Mouse (Mus musculus) lung, postnatal 0 days (tissue): ENCODE measurements around the gene Bglap.

Experiments used
- CTCF ChIP-seq: IDR thresholded peaks from 2 replicates; pipeline ENCODE4 v1.5.1; 2016; ENCODE audit warnings: antibody characterized with exemption, mild to moderate bottlenecking
- EP300 ChIP-seq: IDR thresholded peaks from 2 replicates; pipeline ENCODE4 v1.6.1; 2016; ENCODE audit warnings: antibody characterized with exemption, mild to moderate bottlenecking, control low read depth

GRCm38 (mm10) chr3:88334902-88335435 is 49.3 kb downstream of the Bglap start:
- TF ChIP-seq EP300 (no peak), CTCF (no peak)
